Mouse (Mus musculus): ENCODE data around the gene Gamt. TPM values are rescaled to one million over a fixed set of nuclear protein-coding genes. Genes with fewer than 3 reads are reported as not detected.

Gene Gamt
- polyA plus RNA-seq, 1 experiment from 2014 or later = 31.8 TPM

GRCm38 (mm10) chr10:80292251-80293146 lies 31.7 kb upstream of the Gamt start, which contains the start of gene Rps15:
Gene Rps15 (plus strand): TSS chr10:80292453.
- no peaks in the 10 kb centered on the region for H3K27me3 ChIP-seq (replicated peaks; ENCODE audit: control insufficient read depth, insufficient read depth, low read length)
- H3K36me3 ChIP-seq (ENCODE audit: control insufficient read depth, insufficient read depth, low read length) = peaks cover 16% of the 10 kb centered on the region
- H3K4me2 ChIP-seq (ENCODE audit: low read length) = peak within 1 kb of the TSS; percentile 99
- H3K9ac ChIP-seq (ENCODE audit: low read depth, low read length) = peak within 1 kb of the TSS; percentile 92
- no peaks in the 10 kb centered on the region for H3K9me3 ChIP-seq (ENCODE audit: control insufficient read depth, low read length)
- peak within 1 kb of the TSS; percentile 90 for H3K27ac ChIP-seq (ENCODE audit: low read depth, low read length)
- ATAC-seq = peak; percentile 82
- WGBS = under 1% methylated on average over 71 of the region's 72 CpGs
- peaks cover 36% of the 10 kb centered on the region for H3K4me1 ChIP-seq (ENCODE audit: control insufficient read depth, insufficient read depth, low read depth, low read length)
- peak within 1 kb of the TSS; percentile 82 for H3K4me3 ChIP-seq (ENCODE audit: low read length)

- Histone ChIP-seq H3K9me3 (ENCODE audit: control insufficient read depth, low read length) (no peaks in the 10 kb centered on the region), H3K36me3 (ENCODE audit: control insufficient read depth, insufficient read depth, low read length) (peaks cover 30% of the 10 kb centered on the region), H3K4me2 (ENCODE audit: low read length) (no peak overlapping the region), H3K4me3 (ENCODE audit: low read length) (no peak overlapping the region), H3K9ac (ENCODE audit: low read depth, low read length) (no peak overlapping the region), H3K4me1 (ENCODE audit: control insufficient read depth, insufficient read depth, low read depth, low read length) (peaks cover 12% of the 10 kb centered on the region), H3K27me3 (replicated peaks; ENCODE audit: control insufficient read depth, insufficient read depth, low read length) (no peaks in the 10 kb centered on the region), H3K27ac (ENCODE audit: low read depth, low read length) (no peak overlapping the region)
- WGBS = 70% methylated on average over 8 of the region's 8 CpGs
- ATAC-seq = no peak
Observed at GRCm38 (mm10) chr10:80288657-80289056, 27.8 kb upstream of the Gamt start.

- Histone ChIP-seq H3K9ac (ENCODE audit: low read depth, low read length) (no peak overlapping the region), H3K4me2 (ENCODE audit: low read length) (no peak overlapping the region), H3K27me3 (replicated peaks; ENCODE audit: control insufficient read depth, insufficient read depth, low read length) (no peaks in the 10 kb centered on the region), H3K36me3 (ENCODE audit: control insufficient read depth, insufficient read depth, low read length) (peaks cover 34% of the 10 kb centered on the region), H3K9me3 (ENCODE audit: control insufficient read depth, low read length) (no peaks in the 10 kb centered on the region), H3K27ac (ENCODE audit: low read depth, low read length) (no peak overlapping the region), H3K4me1 (ENCODE audit: control insufficient read depth, insufficient read depth, low read depth, low read length) (peaks cover 6% of the 10 kb centered on the region), H3K4me3 (ENCODE audit: low read length) (no peak overlapping the region)
- 93% methylated on average over 12 of the region's 12 CpGs for WGBS
- ATAC-seq = no peak
Observed at GRCm38 (mm10) chr10:80288097-80288496, 27.3 kb upstream of the Gamt start.

- H3K9ac ChIP-seq (ENCODE audit: low read depth, low read length) = no peak overlapping the region
- no peaks in the 10 kb centered on the region; the same call in 1 of the 2 replicates for H3K4me1 ChIP-seq (ENCODE audit: control insufficient read depth, insufficient read depth, low read depth, low read length)
- H3K9me3 ChIP-seq (ENCODE audit: control insufficient read depth, low read length) = no peaks in the 10 kb centered on the region
- peaks cover 36% of the 10 kb centered on the region for H3K36me3 ChIP-seq (ENCODE audit: control insufficient read depth, insufficient read depth, low read length)
- no peak overlapping the region for H3K4me2 ChIP-seq (ENCODE audit: low read length)
- 68% methylated on average over 11 of the region's 15 CpGs for WGBS
- H3K27me3 ChIP-seq (replicated peaks; ENCODE audit: control insufficient read depth, insufficient read depth, low read length) = no peaks in the 10 kb centered on the region
- no peak overlapping the region for H3K4me3 ChIP-seq (ENCODE audit: low read length)
- no peak overlapping the region for H3K27ac ChIP-seq (ENCODE audit: low read depth, low read length)
- ATAC-seq = no peak
Observed at GRCm38 (mm10) chr10:80285222-80286070, 24.6 kb upstream of the Gamt start.

- Histone ChIP-seq H3K36me3 (ENCODE audit: control insufficient read depth, insufficient read depth, low read length) (peaks cover 52% of the 10 kb centered on the region), H3K4me3 (ENCODE audit: low read length) (no peak overlapping the region), H3K9ac (ENCODE audit: low read depth, low read length) (no peak overlapping the region), H3K9me3 (ENCODE audit: control insufficient read depth, low read length) (no peaks in the 10 kb centered on the region), H3K4me1 (ENCODE audit: control insufficient read depth, insufficient read depth, low read depth, low read length) (no peaks in the 10 kb centered on the region; the same call in 1 of the 2 replicates), H3K27me3 (replicated peaks; ENCODE audit: control insufficient read depth, insufficient read depth, low read length) (no peaks in the 10 kb centered on the region), H3K27ac (ENCODE audit: low read depth, low read length) (no peak overlapping the region), H3K4me2 (ENCODE audit: low read length) (no peak overlapping the region)
- no peak for ATAC-seq
- WGBS = 90% methylated on average over 20 of the region's 20 CpGs
Observed at GRCm38 (mm10) chr10:80282481-80283441, 21.9 kb upstream of the Gamt start.

- Histone ChIP-seq H3K27me3 (replicated peaks; ENCODE audit: control insufficient read depth, insufficient read depth, low read length) (no peaks in the 10 kb centered on the region), H3K27ac (ENCODE audit: low read depth, low read length) (no peak overlapping the region), H3K36me3 (ENCODE audit: control insufficient read depth, insufficient read depth, low read length) (peaks cover 54% of the 10 kb centered on the region), H3K9me3 (ENCODE audit: control insufficient read depth, low read length) (no peaks in the 10 kb centered on the region), H3K4me1 (ENCODE audit: control insufficient read depth, insufficient read depth, low read depth, low read length) (no peaks in the 10 kb centered on the region; the same call in 1 of the 2 replicates), H3K4me2 (ENCODE audit: low read length) (no peak overlapping the region), H3K9ac (ENCODE audit: low read depth, low read length) (no peak overlapping the region), H3K4me3 (ENCODE audit: low read length) (no peak overlapping the region)
- ATAC-seq = no peak
- 57% methylated on average over 8 of the region's 8 CpGs for WGBS
Observed at GRCm38 (mm10) chr10:80281921-80282371, 21.1 kb upstream of the Gamt start.

- no peak overlapping the region for H3K4me3 ChIP-seq (ENCODE audit: low read length)
- ATAC-seq = no peak
- H3K27ac ChIP-seq (ENCODE audit: low read depth, low read length) = no peak overlapping the region
- 81% methylated on average over 7 of the region's 7 CpGs for WGBS
- no peak overlapping the region for H3K9ac ChIP-seq (ENCODE audit: low read depth, low read length)
- H3K9me3 ChIP-seq (ENCODE audit: control insufficient read depth, low read length) = no peaks in the 10 kb centered on the region
- H3K4me2 ChIP-seq (ENCODE audit: low read length) = no peak overlapping the region
- peaks cover 50% of the 10 kb centered on the region for H3K36me3 ChIP-seq (ENCODE audit: control insufficient read depth, insufficient read depth, low read length)
- H3K4me1 ChIP-seq (ENCODE audit: control insufficient read depth, insufficient read depth, low read depth, low read length) = no peaks in the 10 kb centered on the region; the same call in 1 of the 2 replicates
- no peaks in the 10 kb centered on the region for H3K27me3 ChIP-seq (replicated peaks; ENCODE audit: control insufficient read depth, insufficient read depth, low read length)
Observed at GRCm38 (mm10) chr10:80281304-80281703, 20.5 kb upstream of the Gamt start.

GRCm38 (mm10) chr10:80279273-80279672 lies 18.5 kb upstream of the Gamt start:
- ATAC-seq = no peak
- no peak overlapping the region for H3K4me3 ChIP-seq (ENCODE audit: low read length)
- no peaks in the 10 kb centered on the region for H3K27me3 ChIP-seq (replicated peaks; ENCODE audit: control insufficient read depth, insufficient read depth, low read length)
- H3K27ac ChIP-seq (ENCODE audit: low read depth, low read length) = no peak overlapping the region
- H3K4me1 ChIP-seq (ENCODE audit: control insufficient read depth, insufficient read depth, low read depth, low read length) = no peaks in the 10 kb centered on the region; the same call in 1 of the 2 replicates
- WGBS = 92% methylated on average over 12 of the region's 12 CpGs
- H3K4me2 ChIP-seq (ENCODE audit: low read length) = no peak overlapping the region
- peaks cover 41% of the 10 kb centered on the region for H3K36me3 ChIP-seq (ENCODE audit: control insufficient read depth, insufficient read depth, low read length)
- no peak overlapping the region for H3K9ac ChIP-seq (ENCODE audit: low read depth, low read length)
- H3K9me3 ChIP-seq (ENCODE audit: control insufficient read depth, low read length) = no peaks in the 10 kb centered on the region
